Mouse (Mus musculus): Measurements from ENCODE around the gene Tmem145. TPM values are rescaled to one million over a fixed set of nuclear protein-coding genes. Genes with fewer than 3 reads are reported as not detected.

Gene Tmem145
- total RNA-seq, 2 experiments from 2014 or later, result 23.0 to 25.0 TPM

DNA sequence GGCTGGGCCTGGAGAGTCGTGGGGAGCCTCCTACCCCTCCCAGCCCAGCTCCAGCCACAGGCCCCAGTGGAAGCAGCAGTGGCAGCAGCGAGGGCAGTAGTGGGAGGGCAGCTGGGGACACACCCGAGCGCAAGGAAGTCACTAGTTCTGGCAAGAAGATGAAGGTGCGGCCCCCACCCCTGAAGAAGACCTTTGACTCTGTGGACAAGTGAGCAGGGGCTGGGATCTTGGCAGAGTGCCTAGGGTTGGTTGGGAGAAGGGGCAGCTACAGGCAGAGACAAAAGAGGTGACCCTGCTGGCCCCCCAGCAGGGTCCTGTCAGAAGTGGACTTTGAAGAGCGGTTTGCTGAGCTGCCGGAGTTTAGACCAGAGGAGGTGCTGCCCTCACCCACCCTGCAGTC, 13.8 kb upstream of the Tmem145 start:
- no peak for DNase-seq (ENCODE audit: low spot score in 2 of 2)

DNA sequence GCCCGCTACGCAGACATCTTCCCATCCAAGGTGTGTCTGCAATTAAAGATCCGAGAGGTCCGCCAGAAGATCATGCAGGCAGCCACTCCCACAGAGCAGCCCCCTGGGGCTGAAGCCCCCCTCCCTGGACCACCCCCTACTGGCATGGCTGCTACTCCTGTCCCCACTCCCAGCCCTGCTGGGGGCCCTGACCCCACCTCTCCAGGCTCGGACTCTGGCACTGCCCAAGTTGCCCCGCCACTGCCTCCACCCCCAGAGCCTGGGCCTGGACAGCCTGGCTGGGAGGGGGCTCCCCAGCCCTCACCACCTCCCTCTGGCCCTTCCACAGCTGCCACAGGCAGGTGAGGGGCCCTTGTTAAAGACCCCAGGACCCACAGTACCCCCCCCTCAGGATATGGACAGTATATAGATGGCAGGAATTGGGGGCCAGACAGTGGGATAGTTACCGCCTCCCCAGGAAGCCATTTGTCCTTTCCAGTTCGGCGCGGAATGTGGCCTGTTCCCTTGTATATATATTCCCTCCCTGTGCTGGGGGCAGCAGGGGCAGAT, 12.6 kb upstream of the Tmem145 start:
- no peak for DNase-seq (ENCODE audit: low spot score in 2 of 2)

DNA sequence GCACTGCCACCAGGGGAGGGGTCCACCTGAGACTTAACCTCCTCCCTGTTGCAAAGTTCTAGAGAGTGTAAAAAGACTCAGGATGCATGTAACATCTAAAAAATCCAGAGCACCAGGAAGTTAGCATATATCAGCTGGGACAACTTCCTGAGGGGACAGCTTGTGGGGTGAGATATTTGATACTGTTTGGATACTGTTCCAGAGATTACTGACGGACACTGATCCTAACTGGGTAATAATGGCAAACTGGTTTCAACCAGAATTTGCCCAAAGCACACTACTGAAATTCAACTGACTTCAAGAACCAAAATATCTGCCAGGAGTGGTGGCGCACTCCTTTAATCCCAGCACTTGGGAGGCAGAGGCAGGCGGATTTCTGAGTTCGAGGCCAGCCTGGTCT, 11.4 kb upstream of the Tmem145 start:
- no peak for DNase-seq (ENCODE audit: low spot score in 2 of 2)

DNA sequence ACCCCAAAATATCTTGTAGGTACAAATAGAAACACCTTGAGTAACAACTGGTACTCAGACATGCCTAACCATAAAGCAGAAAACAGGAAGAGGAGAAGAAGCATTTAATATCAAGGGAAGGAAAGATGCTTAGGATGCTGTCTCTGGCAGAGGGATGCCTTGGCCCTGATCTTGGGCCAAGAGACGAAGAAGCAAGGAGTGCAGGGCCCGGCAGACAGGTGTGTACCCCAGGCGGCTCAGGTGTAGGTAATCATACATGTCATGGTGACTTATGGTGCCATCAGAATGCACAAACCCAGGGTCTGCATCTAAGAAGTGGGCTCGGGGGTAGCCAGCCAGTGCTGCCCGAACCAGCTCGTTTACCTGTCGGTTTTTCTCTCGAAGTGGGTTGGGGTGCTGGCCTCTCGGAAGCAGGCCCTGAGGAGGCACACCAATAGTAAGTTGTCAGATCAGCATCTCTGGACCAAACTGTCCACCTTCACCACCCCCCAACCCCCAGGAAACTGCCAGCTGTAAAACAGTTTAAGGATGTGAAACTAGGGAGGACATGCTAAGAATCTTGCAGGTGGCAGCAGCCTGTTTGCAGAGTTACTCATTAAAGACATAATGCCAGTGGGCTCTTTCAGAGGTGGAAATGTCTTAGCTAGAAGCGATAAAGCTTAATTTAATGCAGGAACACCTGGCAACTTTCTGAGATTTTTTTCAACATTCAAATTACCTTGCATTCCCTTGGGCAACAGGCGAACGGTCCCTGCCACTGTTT, 10.8 kb upstream of the Tmem145 start:
- no peak for DNase-seq (ENCODE audit: low spot score in 2 of 2)

DNA sequence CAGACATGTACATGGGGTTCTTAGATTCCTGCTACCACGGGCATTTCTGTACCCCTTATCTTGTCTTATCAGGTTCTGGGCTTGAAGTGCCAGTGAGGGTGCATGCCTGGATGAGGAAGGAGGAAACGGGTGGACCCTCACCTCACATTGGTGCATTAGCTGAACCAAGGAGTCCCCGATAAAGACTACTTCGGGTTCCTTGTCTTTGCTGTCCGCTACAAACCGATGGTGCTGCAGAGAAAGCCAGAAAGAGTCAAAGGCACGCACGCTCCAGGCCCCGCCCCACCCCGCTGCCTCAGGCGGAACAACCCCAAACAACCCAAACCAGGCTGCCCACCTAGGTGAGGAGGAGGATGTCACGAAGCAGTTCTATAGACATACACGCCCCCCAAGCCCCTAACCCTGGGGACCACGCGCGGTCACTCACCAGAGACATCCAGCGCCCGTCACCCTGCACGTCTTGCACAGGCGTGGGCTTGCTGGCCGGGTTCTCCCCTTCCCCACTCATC, 8.9 kb upstream of the Tmem145 start:
- DNase-seq (ENCODE audit: low spot score in 2 of 2), result no peak

DNA sequence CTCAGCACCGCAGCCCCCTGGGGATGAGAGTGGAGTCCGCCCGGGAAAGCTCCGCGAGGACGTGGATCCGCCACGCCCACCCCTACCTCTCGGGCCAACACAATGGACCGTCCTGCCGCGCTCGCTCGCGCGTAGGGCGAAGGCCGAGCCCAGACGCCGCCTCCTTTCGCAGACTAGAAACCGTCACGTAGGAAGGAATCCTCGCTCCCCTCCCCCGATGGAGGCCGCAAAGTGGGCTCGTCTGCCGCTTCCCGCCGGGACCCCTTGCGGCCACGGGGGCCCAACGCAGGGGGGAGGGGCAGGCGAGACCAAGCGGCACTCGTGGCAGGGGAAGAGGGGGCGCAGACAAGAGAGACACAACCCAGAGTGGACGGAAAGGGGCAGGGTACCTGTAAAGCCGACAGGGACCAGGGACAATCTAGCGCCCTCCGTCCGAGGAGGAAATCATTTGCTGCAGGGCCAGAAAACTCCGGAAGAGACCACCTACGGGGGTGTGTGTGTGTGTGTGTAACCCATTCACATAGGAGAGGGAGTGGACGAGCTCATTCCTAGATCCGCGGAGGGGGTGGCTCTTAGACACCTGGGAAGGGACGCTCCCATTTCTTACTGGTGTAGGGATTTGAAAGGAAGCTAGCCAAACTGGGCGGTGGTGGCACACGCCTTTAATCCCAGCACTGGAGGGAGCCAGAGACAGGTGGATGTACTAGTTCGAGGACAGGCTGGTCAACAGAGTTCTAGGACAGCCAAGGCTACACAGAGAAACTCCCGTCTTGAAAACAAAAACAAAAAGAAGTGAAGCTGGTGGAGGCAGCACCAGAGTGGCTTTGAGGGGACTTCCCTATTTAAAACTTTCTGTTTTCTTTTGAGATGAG, 8.2 kb upstream of the Tmem145 start, which contains the start of gene Pafah1b3:
Gene Pafah1b3 (minus strand): TSS at position 533 of the 872 bp plus-strand sequence.
- DNase-seq (ENCODE audit: low spot score in 2 of 2), result peak; percentile 62 to 79

DNA sequence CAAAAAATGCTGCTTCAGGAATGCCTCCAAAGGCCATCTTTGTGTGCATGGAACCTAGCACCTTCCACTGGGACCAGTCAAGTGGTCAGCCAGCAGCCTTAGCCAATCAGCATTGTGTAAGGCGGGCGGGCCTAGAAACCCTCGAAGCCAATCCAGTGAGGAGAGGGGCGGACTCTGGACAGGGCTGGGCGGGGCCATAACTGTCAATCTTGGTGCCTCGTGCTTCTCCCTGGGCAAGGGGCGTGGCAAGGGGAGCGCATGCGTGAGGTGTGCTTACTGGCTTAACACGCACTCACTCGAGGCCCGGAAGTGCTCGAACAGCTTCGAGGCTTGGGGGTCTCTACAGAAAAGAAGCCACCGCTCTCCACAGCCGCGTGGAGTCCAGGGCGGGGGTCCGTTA, 4.8 kb upstream of the Tmem145 start, which contains the start of gene Prr19:
Gene Prr19 (plus strand): TSS at position 349 of the 400 bp plus-strand sequence.
- no peak for DNase-seq (ENCODE audit: low spot score in 2 of 2)

DNA sequence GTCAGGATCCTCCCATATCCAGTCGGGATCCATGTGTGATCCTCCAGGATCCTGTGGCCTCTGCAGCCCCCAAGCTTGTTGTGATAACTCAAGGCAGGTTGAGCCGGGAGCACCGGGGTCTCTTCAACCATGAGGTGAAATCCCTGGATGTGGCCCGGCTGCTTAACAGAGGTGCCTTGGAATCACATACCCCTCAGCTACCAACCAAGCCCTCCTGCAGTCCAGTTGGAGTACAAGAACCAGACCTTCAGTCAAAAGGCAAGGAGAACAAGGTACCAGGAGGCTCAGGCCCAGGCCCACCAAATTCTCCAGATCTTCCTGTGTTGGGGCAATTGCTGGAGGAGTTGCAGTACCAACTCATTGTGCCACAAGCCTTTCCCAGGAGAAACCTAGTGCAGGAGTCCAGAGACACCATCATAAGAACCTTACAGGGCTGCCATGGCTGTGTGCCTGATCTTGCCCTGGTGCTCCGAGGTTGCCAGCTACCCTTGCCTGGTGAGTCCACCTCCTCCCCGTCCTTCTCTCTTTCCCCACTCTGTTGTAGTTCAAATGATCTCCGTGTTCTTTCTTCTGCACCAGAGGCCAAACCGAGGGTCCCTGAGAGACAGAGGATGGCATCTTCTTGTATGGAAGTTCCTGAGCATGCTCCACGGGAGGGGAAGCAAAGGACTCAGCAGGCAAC, 2.8 kb upstream of the Tmem145 start:
- DNase-seq (ENCODE audit: low spot score in 2 of 2), result no peak

DNA sequence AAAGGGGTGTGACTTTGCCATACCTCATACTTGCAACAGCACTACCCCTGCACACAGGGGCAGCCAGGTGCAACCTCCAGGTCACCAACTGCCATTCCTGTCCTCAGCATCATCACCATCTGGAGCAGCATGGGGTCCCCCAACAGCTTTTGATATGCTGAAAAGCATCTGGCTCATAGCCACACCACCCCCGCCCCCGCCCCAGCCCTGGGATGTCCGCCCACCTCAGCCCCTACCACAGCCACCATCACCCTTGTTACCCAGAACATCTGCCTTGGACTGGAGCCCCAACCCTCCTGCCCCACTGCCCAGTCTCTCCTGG, 2.3 kb upstream of the Tmem145 start:
- no peak for DNase-seq (ENCODE audit: low spot score in 2 of 2)

DNA sequence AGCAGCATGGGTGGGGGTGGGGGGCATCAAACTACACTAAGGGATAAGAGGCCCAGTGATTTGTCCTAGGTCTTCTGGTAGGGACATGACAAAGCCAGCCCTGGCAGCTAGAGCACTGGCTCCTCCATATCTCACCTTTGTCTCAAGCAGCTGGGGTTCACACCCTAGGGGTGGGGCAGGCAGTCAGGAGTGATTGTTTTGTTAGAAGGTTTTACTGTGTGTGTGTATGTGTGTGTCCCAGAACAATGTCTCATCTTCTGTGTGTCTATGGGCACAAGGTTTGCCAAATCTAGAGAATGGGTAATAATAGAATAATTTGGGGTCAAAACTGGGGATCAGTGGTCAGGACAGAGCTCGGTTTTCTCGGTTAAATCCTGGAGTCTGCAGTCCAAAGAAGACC, 425 bp upstream of the Tmem145 start:
- DNase-seq (ENCODE audit: low spot score in 2 of 2), result no peak

DNA sequence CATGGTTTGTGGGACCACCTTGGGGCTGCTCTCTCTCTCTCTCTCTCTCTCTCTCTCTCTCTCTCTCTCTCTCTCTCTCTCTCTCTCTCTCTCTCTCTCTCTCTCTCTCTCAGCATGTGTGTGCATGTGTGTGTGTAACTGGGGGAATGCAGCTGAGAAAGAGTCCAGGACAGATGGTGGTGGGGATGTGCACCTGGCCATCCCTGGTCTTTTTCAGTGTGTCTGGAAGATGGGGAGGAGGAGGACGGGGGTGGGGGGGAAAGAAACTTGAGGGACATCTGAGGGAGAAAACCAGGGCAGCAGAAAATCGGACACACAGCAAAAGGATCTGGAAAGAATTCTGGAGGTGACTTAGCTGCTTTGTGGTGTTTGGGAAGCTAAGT, 699 bp downstream of the Tmem145 start:
- DNase-seq (ENCODE audit: low spot score in 2 of 2), result no peak

DNA sequence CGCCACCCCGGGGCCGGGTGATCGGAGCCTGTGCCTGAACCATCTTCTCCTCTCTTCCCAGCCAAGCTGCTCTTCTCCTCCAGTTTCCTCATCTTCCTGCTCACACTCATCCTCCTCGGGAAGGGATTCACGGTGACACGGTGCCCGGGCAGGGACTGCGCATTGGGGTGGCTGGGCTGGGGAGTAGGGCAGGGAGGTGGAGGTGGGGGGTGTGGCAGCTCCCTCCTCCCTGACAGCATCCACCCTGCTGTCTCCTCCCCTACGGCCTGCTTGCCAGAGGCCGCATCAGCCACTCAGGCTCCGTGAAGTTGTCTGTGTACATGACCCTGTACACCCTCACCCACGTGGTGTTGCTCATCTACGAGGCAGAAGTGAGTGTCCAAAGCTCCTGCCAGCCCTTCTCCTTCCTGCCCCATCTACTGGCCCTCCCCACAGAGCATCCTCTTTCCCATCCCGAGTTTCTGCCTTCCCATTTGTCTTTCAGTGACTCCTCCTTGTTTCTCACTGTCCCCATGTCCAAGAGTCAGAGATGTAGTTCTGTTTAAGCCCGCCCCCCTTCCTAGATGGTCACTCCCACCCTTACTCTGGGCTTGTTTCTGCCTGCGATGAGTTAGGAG, 2.9 kb downstream of the Tmem145 start:
- no peak for DNase-seq (ENCODE audit: low spot score in 2 of 2)

DNA sequence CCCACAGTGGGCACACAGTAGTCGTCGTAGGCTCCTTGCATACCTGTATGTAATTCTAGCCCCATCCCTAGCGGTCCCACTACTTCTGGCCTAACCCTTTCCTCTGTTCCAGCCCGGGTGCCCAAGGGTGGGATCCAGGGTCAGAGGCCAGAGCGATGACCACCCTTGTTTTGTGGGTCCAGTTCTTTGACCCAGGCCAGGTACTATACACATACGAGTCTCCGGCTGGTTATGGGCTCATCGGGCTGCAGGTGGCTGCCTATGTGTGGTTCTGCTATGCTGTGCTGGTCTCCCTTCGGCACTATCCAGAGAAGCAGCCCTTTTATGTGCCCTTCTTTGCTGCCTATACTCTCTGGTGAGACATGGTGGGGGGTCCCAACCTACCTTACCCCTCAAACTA, 3.5 kb downstream of the Tmem145 start:
- no peak for DNase-seq (ENCODE audit: low spot score in 2 of 2)

DNA sequence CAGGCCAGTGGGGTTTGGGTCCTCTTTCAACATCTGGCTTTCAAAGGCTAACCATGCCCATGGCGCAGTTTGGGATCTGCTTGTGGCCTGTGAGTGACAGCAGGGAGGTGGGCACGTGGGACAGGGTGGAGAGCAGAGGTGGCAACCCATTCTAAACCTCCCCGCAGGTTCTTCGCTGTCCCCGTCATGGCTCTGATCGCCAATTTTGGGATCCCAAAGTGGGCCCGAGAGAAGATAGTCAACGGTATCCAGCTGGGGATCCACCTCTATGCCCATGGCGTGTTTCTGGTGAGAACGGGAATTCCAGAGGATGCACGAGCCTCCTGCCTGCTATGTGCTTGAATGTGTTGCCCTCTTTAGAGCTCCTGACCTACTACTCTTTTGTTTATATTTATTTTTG, 5.3 kb downstream of the Tmem145 start:
- no peak for DNase-seq (ENCODE audit: low spot score in 2 of 2)

DNA sequence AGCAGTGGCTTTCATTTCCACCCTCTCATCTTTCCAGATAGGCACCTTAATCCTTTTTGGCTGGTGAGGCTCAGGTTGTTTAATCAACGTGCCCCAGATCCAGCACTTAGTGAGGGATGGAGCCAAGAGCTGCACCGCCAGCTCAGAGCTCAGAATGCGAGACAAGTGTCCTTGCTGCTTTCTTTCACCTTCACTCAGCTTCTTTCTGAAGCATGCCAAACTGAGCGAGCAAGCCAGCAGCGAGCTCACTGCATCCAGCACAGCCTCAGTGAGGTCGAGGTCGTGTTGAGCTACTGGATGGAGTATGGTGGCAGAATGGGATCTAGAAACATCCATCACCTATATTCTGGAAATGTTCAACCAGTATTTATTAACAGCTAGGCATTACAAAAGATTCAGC, 7.4 kb downstream of the Tmem145 start:
- no peak for DNase-seq (ENCODE audit: low spot score in 2 of 2)

DNA sequence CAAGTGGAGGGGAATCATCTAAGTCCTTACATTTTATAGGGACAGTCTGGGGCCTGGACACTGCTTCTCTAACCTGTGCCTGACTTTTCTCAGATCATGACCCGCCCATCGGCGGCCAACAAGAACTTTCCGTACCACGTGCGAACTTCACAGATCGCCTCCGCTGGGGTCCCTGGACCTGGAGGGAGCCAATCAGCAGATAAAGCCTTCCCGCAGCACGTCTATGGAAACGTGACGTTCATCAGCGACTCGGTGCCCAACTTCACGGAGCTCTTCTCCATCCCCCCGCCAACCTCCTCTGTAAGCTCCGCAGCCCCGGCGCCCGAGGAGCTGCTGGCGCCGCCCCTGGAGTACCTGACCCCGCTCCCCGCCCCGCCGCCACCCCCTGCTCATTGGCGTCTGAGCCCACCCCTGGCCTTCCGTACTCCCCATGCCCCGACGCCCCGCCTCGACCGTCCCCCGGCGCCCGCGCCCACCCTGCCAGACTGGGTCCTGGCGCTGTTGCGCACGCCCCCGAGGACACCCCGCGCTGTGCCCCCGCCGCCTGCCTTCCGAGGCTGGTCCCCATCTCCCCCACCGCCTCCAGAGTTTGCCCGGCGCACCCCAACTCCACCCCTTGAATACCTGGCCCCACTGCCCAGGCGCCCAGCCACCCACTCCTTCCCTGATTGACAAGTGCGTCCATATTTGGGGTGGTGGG, 8.8 kb downstream of the Tmem145 start:
- DNase-seq (ENCODE audit: low spot score in 2 of 2), result no peak

DNA sequence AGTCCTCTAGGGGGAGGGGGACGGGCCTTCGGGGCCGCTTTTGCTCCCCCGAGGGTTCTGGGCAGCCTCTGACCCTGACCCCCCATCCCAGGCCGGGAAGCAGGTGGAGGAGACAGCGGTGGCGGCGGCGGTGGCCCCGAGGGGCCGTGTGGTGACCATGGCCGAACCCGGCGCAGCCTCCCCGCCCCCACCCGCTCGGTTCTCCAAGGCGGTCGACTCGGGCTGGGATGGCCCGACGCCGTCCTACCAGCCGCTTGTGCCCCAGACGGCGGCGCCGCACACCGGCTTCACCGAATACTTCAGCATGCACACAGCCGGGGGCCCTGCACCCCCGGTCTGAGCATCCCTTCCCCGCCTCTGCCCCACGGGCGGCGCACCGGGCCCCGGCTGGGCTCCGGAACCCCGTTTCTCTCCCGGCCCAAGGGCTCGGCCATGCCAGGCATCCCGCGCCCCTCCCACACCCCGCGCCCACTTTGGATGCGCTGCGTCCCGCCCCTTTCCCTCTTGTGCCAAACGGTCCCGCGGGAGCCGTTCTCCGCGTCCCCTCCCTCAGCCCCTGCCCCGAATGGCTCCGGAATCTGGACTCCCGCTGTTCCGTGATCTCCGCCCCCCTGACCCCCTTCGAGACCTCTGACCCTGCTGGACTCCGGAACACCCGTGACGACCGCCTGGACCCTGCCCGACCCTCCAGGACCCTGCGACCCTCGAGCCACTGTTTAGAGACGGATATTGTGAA, 9.6 kb downstream of the Tmem145 start:
- no peak for DNase-seq (ENCODE audit: low spot score in 2 of 2)

DNA sequence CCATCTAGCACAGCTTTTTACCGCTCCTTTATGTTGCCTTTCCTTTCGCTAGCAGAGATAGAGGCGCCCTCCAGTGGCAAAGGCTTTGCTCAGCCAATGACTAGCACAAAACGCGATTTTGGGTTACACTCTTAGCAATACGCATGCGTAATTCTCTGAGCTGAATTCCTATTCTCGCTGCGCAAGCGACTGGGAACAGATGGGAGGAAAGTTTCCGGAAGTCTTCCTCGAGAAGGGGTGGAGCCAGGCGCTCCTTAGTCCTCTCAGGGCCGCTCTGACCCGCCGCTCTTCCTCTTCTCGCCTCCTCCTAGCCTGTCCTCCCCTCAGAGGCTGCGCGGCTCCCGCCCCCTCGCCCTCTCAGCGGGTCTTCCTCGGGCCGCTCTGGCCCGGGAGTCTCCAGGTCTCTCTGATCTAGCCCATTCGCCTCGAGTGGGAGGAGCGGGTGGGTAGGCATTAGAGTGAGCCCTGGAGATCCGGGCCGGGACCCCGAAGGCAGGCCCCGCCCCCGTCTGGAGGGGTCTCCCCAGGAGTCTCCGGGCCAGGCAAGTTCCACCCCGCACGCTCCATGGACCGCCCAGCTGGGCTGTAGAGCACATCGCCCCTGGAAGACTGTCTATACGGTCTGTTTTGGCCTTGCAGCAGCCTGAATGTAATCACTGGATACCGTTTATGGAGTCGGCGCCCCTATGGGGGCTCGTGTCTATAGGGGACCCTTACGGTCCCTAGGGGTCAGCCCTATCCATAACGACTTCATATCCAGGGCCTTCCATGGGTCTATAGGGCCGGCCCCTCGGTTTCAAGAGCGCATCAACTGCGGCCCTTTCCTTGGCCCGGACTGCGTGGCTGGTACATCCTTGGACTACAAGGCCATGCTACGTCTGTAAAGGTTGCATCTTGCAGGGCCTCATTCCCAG, 10.9 kb downstream of the Tmem145 start, which contains the start of gene Megf8:
Gene Megf8 (plus strand): TSS at position 633 of the 914 bp plus-strand sequence.
- peak; percentile 97 to 99 for DNase-seq (ENCODE audit: low spot score in 2 of 2)

All from layer of hippocampus, adult 18-20 months (tissue).